Comparison of ENCODE assay signal across 14 mouse cellular contexts in the genomic region with DNA sequence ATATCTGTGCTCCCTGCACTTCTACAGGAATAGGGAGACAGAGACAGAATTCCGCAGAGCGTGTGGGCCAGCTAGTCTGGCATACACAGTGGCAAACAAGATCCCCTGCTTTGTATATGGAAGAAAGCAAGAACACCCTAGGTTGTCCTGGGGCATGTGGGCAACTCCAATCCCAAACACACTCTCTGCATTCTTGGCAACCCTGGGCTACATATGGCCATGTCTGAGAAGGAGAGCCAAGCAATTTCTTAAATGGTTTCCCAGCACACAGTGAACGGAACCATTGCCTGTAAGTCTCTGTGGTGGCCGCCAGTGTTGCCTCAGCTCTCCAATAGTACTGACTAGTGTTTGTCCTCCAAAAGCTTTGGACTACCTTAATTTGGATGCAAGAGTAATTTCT.
"Had no signal": no experiment of that assay in that cellular context is flagged by ENCODE, and none has a peak within 500 bp of the region (broad histone marks: within the 10 kb centered on the region; RNA-seq: fewer than 3 reads in every experiment).

No protein-coding gene starts in this region.

- DNase-seq: gastrocnemius, adult 2 months; gastrocnemius, postnatal 10 days; gastrocnemius, postnatal 25 days; heart, adult 2 months; heart, postnatal 10 days; heart, postnatal 4 days; kidney, adult 18-20 months; kidney, adult 8-10 months; kidney, postnatal 10 days; kidney, postnatal 25 days; kidney, postnatal 4 days; liver; liver, embryonic 13.5 days; liver, postnatal 0 days had no signal
